Mouse (Mus musculus): ENCODE measurements around the gene Tpi1.
"Not testable (repeated sequence)": the region's sequence is repeated elsewhere in the genome, so short reads cannot be mapped to it uniquely, and the experiment has no call there.

Gene Tpi1

DNA sequence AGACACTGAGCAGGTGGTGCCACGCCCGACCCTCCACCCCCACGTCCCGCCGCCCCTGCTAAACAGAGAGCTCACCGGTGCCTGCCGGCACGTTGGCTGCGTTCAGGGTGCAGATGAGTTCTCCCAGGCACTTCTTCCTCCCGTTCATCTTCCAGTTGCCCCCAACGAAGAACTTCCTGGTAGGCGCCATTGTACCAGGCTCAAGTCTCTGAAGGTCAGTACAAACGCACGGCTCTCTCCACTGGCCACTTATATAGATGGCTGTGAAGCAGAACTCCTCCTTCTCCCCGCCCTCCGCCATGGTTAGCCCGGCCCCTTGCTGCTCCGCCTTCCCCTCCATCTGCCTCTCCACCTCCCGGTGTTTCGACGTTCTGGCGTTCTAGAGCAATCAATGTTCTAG lies at the start of gene Tpi1:
TSS of gene Tpi1 (minus strand) at position 364 of the 400 bp plus-strand sequence.
- DNase-seq: peak; percentile 96

DNA sequence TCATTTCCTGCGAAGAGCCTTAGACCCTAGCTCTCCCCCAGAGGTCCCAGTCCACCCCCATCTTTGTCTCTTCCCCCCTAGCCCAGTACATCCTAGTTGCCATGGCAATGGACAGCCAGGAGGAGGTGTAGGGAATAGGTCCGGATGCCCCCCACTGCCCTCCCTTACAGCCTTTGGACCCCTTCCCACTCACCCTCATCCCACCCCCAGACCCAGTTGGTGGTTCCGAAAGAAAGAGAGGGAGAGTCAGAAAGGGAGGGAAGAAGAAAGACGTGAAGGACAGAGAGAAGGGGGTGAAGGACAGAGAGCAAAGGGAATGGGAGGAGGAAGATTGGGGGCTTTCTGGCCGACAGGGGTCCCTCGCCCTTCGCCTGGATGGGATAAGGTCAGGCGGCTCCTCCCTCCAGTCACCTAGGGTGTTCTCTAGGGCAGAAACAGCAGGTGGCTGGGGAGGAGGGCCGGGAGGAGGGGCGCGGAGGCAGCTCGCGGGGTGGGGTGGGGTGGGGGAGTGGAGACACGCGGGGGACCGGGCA lies 49.1 kb upstream of the Tpi1 start:
- no peak for DNase-seq

DNA sequence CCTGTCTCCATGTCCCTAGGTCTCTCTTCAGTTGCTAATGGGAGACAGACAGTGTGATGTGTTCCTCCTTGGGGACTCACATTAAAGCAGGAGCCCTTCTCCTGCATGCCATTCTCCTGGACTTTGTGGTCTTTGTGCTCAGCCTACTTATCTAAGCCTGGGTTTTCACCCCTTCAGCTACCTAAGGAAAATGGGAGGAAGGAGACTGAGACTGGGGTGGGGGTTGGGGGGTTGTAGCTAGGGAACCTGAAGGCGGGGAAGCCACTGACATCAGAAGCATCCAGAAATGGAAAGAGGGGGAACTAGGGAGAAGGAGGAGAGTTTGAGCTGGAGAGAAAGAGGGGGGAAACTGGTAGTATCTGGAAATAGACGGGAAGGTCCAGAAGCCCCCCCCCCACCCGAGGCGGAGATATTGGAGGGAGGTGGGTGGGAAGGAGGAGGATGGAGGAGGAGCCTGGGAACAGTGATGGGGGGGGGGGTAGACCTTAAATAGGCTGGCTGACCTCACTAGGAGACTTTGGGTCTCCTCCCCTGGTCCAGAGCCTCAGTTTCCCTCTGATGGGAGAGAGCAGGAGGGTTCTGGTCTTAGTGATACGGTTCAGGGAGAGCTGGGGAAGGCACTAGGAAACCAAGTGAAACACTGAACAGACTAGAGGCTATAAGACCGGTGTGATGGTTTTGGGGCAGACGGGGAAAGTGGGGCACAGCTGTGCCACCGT lies 48.5 kb upstream of the Tpi1 start:
- DNase-seq: no peak

DNA sequence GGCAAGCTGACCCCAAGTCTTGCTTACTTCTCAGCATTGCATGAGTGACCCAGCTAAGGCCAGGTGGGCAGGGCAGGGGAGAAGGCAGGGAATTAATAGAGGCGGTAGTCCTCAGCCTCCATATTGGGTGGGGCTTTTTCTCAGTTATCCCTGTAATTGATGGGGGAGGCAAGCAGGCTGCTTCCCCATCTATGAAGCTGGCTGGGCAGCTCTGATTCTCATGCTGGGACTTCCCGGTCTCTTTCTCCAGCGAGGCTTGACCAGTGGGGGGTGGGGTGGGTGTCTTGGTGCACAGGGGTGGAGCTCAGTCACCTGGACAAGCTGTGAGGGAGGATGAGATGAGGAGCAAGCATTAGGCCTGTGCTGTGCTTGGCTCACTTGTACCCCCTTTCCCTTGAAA lies 47.7 kb upstream of the Tpi1 start:
- DNase-seq: no peak

DNA sequence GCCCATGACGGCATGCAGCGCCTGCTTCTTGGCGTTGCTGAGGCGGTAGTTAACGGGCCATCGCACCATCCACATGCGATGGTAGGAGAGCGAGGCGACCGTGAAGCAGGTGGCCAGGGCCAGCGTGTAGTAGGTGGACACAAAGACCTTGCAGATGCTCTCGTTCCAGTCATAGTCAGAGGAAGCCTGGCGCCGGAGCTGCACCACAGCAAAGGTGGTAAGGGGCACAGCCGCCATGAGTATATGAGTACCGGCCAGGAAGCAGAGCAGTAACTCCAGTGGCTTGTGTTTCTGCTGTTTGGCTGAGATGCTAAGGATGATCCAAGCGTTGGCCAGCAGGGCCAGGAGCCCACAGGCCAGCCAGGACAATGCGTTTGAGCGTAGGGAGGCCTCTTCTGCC lies 47.2 kb upstream of the Tpi1 start:
- DNase-seq: no peak

DNA sequence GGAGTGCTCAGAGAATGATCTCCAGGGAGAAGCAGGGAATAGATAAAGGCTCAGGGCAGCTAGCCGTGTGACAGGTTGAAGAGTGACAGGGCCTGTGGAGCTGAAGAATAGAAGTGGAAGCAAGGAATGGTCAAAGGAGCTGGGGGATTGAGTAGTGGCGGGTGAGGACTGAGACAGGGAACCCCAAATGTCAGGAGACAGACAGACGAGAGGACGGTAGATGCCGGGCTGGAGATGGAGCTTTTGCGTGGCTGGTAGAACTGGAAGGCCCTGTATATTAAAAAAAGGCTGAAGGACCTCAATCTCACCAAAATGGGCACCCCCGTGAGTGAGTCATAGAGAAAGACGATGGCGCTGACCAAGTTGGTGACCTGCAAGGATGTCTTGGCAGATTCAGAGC lies 46.4 kb upstream of the Tpi1 start:
- no peak for DNase-seq

DNA sequence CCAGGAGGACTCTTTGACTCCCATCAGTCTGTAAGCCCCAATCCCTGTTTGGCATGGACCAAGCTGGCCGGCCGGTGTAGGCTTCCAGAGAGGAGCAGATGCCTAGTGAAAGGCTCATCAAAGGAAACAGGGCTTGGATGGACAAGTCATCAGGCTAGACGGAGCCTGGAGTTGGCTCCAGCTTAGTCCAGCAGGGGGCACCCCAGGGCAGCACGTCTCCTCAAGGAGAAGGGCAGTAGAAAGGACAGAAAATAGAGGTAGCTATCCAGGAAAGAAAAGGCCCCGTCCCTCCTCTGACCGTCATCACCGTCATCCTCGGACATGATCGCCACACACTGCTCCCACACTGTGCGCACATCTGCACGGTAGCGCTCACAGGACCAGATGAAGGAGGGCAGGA lies 45.6 kb upstream of the Tpi1 start:
- DNase-seq: peak; percentile 93

DNA sequence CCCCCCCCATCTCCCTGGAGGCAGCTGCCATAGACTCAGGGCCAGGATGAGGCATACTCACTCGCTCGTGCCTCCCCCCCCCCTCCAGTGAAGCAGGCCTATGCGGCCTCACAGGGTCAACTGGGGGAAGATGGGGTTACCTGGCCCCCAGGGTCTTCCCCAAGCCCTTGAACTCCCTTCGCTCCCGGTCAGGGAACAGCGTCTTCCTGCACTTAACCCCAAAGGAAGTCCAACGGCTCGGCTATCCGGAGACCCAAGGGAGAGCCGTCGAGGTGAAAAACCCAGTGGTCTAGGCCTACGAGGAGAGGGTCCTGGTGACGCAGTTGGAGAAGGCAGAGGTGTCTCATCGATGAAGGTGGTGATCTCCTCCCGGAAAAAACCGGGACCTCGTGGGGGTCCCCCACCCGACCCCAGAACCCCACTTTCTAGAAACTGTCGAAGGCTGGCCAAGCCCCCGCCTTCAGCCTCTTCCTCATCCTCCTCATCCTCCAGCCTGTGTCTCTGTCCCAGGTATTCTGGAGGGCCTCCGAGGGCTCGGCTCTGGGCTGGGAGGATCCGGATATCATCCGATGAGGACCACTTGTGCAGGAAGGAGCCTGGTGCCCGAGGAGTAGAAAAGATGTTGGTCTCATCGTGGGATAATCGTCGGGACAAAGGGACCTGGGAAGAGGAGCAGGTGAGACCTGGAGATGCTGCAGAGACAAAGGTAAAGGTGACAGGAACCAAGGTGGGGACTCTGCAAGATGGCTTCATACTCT lies 44.6 kb upstream of the Tpi1 start:
- DNase-seq: no peak

DNA sequence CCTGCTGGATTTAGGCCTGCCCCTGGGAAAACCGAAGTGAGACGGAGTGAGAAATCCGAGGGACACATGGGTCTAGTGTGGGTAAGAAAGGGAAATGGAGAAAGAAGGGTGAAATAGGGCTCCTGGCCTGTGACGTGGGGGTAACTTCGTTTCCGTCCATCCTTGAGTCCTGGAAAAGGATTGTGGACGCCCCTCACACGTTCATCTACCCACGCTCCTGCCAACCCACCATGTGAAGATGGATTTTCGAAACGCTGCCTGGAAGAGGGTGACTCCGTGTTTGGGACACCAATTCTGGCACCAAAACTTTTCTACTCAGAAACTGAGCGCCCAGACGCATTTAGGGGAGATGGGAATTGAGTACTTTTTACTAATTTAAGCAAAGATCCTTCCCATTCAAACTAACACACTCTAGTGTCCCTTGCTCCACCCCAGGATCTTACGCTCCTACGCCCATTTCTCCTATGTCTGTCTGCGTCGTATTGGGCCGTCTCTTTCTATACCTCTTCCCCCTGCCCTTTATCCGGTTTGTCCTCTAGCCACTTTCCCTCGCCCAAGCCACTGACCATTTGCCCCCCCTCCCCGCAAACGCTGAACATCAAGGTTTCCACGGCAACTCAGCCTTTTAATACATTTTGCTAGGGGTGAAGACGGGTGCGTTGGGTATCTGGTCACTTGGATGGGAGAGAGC lies 43.9 kb upstream of the Tpi1 start:
- no peak for DNase-seq

DNA sequence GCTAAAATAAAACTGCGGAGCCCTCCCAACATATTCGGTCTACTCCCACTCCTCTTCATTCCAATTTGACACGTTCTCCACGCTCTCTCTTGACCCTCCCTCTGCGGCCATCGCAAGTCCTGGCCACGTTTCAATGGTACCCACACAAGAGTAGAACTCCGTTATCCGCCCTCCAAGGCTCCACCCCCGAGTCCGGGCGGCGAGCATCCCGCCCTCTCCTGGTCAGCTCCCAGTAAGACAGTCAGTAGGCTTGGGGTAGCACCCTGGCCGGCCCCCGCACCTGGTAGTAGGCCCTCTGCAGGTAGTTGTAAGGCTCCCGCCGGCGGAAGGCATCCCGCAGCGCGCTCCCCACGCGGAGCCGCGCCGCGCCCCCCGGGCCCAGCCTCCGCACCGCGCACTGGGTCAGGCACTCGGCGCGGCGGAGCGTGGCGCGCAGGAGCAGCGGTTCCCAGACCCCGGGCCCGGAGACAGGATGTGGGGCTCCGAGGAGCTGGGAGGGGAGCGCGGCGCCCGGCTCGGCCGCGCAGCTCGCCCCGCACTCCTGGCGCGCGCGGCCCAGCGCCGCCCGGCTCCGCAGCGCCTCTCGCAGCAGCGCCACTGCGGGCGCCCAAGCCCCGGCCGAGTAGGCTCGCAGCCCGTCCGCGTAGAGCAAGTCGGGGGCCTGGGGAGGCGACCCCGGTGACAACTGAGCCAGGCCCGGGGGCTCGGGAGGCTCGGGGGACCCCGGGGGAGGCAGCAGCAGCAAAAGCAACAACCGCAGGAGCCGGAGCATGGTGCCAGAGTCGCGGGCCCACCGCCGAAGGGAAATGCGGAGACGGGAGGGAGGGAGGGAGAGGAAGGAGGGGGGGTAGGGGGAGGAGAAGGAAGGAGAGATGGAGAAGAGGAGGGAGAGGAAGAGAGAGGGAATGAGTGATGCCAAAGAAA lies 43.1 kb upstream of the Tpi1 start, which contains the start of gene P3h3:
TSS of gene P3h3 (minus strand) at position 837 of the 924 bp plus-strand sequence.
- peak; percentile 90 for DNase-seq

DNA sequence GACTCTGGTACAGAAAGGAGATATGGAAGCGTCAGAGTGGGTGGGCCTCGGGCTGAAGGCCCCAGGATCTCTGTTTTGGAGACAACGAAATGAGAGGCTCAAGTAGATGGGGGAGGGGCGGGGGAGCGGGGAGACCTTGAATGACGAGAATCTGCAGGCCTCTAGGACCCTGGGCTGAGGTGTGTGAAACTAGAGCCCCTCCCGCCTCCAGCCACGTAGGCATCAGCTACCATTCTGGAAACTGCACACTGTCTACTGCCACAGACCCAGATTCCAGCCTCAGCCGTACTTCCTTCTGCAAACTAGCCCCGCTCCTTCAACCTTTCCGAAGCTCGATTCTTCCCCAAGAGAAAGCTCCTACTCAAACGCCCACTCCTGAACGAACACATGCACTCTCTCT lies 42.2 kb upstream of the Tpi1 start:
- DNase-seq: no peak

DNA sequence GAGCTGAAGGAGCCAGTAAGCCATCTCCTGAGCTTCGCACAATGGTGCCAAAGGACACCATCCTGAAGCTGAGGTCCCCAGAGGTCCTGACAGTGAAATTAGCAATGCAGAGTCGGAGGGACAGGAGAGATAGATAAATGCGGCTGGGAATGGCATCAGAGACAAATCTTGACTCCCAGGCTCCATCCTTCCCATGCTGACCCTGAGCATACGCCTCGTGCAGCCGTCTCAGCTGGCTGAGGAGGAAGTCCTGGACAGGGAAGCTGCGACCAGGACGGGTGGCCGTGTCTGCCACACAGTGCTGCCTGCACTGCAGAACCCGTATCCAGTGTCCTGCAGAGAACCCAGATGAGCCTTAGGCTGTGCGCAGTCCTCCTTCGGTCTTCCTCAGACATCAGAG lies 40.6 kb upstream of the Tpi1 start:
- no peak for DNase-seq

DNA sequence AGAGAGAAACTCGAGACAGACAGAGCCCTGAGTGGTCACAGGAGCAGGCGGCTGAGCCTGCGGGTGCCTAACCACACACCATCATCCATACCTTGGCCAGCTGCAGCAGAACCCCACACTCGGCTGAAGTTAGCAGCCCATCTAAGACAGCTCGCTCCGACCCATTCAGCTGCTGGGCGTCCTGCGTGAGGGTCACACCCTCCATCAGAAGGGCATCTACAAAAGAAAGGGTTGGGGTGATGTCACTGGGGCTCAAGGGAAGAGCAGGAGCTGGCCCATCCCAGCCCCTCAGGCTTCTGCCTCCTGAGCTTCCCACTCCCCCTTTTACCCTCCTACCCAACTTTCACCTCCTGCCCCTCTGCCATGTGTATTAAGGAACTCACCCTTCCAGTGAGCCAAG lies 36.4 kb upstream of the Tpi1 start:
- DNase-seq: no peak

DNA sequence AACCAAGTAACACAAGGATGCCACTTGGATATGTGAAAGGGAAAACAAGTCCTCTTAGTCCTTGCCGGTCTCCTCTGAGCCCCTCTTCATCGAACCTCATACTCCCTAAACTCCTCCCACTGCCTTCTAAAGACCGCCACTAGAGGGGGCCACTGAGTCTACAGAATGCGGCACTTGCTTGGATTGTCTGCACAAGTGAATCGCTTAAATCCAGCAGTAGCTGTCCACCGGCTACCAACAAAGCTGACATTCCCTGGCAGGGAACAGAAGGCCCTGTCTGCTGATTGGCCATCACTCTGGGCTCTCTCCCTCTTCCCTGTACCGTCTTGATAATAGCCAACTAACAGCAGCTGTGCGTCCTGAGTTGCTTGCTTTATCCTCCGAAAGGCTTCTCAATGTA lies 33.2 kb upstream of the Tpi1 start:
- peak; percentile 96 for DNase-seq

DNA sequence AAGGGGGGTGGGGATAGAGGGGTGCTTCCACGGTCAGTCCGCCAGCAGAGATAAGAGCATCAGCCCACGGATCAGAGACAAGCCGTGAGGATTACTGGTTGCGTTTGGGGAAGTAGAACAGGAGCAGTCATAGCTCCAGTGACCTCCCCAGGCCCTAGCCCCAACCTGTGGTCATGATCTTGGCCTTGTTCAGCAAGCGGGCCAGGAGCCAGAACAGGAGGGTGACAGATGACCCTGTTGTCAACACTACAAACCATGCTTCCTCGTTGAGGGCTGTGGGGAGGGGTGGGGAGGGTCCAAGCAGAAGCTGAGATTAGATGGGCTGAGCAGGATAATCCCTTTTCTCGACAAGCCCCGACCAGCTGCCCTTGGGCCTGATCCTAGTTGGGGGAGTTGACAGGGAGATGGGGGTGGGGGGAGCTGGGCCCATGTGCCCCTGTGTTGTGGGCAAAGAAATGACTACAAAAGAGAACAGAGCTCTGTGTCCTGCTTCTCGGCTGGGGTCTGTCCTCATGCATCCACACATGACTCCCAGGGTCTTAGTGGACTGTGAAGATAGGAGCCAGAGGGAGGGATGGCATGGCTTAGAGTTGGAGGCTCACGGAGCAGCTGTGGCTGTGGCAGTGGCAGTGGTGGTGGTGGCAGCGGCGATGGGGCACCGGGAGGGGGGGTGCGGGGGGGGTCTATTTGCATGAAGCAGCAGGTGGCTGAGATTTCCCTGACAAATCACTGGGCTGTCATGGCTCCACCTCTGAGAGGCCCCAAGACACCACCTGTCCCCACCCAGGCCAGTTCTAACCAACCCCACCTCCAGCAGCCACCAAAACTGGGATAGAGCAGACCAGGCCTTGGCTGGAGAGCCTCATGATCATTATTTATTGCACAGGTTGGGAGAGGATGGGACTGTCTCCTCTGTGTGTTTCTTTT lies 26.4 kb upstream of the Tpi1 start, which contains the start of gene Gnb3:
TSS of gene Gnb3 (minus strand) at position 35 of the 927 bp plus-strand sequence.
- DNase-seq: no peak

DNA sequence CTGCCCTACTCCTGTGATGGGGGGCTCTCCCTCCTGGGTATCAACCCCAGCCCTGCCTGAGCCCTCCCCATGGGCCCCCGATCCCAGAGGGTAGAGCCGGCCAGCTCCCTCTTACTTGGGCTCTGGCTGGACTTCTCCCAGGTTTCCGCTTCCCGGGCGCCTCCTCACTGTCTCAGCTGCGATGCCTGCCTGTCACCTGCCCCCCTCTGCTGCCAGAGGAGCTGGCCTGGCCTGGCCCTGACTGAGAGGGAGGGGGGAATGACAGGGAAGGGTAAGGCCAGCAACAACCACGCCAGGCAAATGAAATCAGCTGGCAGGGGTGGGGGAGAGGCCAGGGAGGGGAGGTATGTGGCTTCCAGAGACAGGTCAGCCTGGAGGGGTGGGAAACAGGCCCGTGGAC lies 25.7 kb upstream of the Tpi1 start:
- DNase-seq: no peak

DNA sequence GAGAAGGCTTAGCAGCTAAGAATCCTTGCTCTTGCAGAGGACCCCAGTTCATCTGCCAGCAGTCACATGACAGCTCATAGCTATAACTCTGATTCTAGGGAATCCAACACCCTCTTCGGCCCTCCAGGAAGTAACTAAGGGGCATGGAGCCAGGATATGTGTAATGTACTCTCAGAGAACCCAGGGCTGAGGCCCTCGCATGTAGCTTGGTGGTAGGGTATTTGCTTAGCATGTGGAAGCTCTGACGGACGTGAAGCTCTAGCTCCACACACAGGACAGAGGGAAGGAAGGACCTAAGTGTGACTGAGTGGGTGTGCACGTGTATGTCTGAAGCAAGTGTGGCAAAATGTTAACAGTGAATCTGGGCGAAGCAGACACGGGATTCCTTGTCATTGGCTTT lies 22.3 kb upstream of the Tpi1 start:
- peak; percentile 51 for DNase-seq

DNA sequence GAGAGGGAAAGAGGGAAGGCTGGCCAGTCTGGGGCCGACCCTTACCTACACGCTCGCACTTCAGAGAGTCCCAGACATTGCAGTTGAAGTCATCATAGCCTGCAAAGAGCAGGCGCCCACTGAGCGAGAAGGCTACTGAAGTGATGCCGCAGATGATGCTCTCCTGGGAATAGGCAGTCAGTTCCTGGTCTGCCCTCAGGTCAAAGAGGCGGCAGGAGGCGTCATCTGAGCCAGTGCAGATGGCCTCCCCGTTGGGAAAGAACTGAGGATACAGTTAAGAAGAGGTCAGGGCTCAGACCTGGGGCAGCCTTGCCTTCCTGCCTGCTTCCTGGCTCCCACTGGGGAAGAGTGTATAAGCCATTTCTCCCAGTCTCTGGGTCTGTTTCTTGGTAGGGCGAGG lies 21.4 kb upstream of the Tpi1 start:
- DNase-seq: peak; percentile 72

DNA sequence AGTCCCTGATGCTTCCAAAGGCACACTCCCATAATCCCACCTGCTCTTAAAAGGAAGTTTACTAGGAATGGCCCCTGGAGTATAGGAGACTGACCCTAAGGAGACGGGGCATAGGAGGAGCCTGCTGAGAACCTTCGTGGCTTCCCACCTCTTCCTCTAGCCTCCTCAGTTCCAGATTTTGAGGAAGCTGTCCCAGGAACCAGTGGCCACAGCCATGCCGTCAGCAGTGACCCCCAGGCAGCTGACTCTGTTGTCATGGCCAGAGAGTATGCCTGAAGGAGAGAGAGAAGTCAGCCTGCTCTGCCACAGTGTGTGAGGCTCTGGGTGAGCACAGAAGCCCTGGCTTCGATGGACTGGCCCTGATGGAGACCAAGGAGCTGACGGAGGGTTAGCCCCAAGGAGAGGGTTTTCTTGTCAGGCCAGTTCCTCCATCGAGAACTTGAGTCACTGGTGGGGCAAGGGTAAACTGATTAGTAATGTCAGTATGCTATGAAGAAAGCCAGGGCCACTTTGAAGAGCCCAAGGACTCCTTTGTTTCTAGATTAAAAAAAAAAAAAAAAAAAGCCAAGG lies 20.5 kb upstream of the Tpi1 start:
- DNase-seq: no peak

DNA sequence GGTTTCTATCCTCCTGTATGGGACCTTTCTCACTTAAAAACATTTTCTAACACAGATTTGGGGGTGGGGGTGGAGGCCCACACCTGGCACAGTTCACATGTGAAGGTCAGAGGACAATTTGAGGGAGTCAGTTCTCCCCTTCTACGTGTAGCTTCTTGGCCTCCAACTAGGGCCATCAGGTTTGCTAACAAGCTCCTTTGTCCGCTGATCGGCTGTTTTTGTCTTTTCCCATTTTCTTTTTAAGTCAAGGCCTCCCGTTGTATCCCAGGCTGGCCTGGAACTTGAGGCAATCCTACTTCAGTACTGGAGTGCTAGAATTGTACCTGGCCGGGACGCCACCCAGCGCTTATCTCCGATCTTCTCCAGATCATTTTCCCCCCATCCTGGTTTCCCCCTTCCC lies 17.6 kb upstream of the Tpi1 start:
- DNase-seq: no peak

DNA sequence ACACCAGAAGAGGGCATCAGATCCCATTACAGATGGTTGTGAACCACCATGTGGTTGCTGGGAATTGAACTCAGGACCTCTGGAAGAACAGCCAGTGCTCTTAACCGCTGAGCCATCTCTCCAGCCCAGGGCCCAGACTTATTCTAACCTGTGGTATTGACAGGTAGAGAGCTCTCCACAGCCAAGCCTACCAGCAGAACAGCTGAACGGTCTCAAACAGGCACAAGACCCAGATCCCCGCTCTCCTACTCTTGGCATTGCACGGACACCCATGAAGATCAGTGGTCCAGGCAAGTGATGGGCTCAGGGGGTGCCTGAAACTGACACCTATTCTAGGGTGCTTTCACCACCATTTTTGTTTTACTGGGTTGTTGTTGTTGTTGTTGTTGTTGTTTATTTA lies 17.1 kb upstream of the Tpi1 start:
- not testable (repeated sequence) for DNase-seq
